Mouse (Mus musculus) mature B cell (primary cell): ENCODE measurements around the gene Cnot6.

Source experiments
- in situ Hi-C: fragments of 300-500 bp; cut with MboI; formaldehyde crosslinking; loops from 2 replicates; pipeline ENCODE4 v1.14.3; 2019

The Cnot6 gene

GRCm38 (mm10) chr11:49712555-49713335 lies at the start of gene Cnot6:
TSS of gene Cnot6 (minus strand) at chr11:49712723.
- in situ Hi-C loops = no loop called here

GRCm38 (mm10) chr11:49761130-49761529 lies 48.6 kb upstream of the Cnot6 start:
- in situ Hi-C loops = no loop called here

GRCm38 (mm10) chr11:49758096-49758495 lies 45.6 kb upstream of the Cnot6 start:
- in situ Hi-C loops = no loop called here

GRCm38 (mm10) chr11:49754958-49755665 lies 42.6 kb upstream of the Cnot6 start:
- in situ Hi-C loops = no loop called here

GRCm38 (mm10) chr11:49746756-49747155 lies 34.2 kb upstream of the Cnot6 start:
- in situ Hi-C loops = no loop called here

GRCm38 (mm10) chr11:49745839-49746238 lies 33.3 kb upstream of the Cnot6 start:
- in situ Hi-C loops = no loop called here

- in situ Hi-C loops = no loop called here
Measured at GRCm38 (mm10) chr11:49744981-49745380, 32.5 kb upstream of the Cnot6 start.

GRCm38 (mm10) chr11:49743634-49744033 lies 31.1 kb upstream of the Cnot6 start:
- in situ Hi-C loops = no loop called here

- in situ Hi-C loops = no loop called here
Measured at GRCm38 (mm10) chr11:49742248-49742647, 29.7 kb upstream of the Cnot6 start.

- in situ Hi-C loops = no loop called here
Measured at GRCm38 (mm10) chr11:49739776-49740175, 27.3 kb upstream of the Cnot6 start.

- in situ Hi-C loops = no loop called here
Measured at GRCm38 (mm10) chr11:49738659-49739406, 26.3 kb upstream of the Cnot6 start.

- in situ Hi-C loops = no loop called here
Measured at GRCm38 (mm10) chr11:49737625-49738024, 25.1 kb upstream of the Cnot6 start.

GRCm38 (mm10) chr11:49734771-49735170 lies 22.2 kb upstream of the Cnot6 start:
- in situ Hi-C loops = no loop called here

GRCm38 (mm10) chr11:49730275-49730948 lies 17.9 kb upstream of the Cnot6 start:
- in situ Hi-C loops = no loop called here

GRCm38 (mm10) chr11:49727877-49728276 lies 15.4 kb upstream of the Cnot6 start:
- in situ Hi-C loops = no loop called here

- in situ Hi-C loops = no loop called here
Measured at GRCm38 (mm10) chr11:49726800-49727199, 14.3 kb upstream of the Cnot6 start.

GRCm38 (mm10) chr11:49724676-49725075 lies 12.2 kb upstream of the Cnot6 start:
- in situ Hi-C loops = no loop called here

GRCm38 (mm10) chr11:49723281-49723680 lies 10.8 kb upstream of the Cnot6 start:
- in situ Hi-C loops = no loop called here

GRCm38 (mm10) chr11:49722692-49723091 lies 10.2 kb upstream of the Cnot6 start:
- in situ Hi-C loops = no loop called here

- in situ Hi-C loops = no loop called here
Measured at GRCm38 (mm10) chr11:49721358-49721757, 8.8 kb upstream of the Cnot6 start.

GRCm38 (mm10) chr11:49719466-49720151 lies 7.1 kb upstream of the Cnot6 start:
- in situ Hi-C loops = no loop called here
